Mouse (Mus musculus): ENCODE results near the gene Stag2. TPM values are rescaled to one million over a fixed set of nuclear protein-coding genes. Genes with fewer than 3 reads are reported as not detected.

Stag2 gene
- 37.5 and 42.1 TPM in 2 replicates for polyA plus RNA-seq (2015; fragmentation: Nextera tagmentation; extraction: Ambion mirVana)

- Histone ChIP-seq H3K4me1 (peaks cover 2% of the 10 kb centered on the region; the same call in 1 of the 2 replicates), H3K27me3 (no peaks in the 10 kb centered on the region), H3K9ac (peak within 1 kb of the TSS; percentile 79), H3K36me3 (no peaks in the 10 kb centered on the region), H3K4me2 (peak within 1 kb of the TSS; percentile 44), H3K4me3 (peak within 1 kb of the TSS; percentile 56), H3K9me3 (no peaks in the 10 kb centered on the region), H3K27ac (peak within 1 kb of the TSS; percentile 99)
- peak; percentile 77 for ATAC-seq (ENCODE audit: insufficient number of reproducible peaks, low FRiP score, low TSS enrichment, low read depth)
- 16% methylated on average over 74 of the region's 76 CpGs for WGBS
Observed at GRCm38 (mm10) chrX:42148788-42149556, at the start of gene Stag2. TSS of gene Stag2 (plus strand) at chrX:42149317.

GRCm38 (mm10) chrX:42107137-42107536, 42.0 kb upstream of the Stag2 start:
- H3K9ac ChIP-seq: no peak overlapping the region
- WGBS: 89% methylated on average over 6 of the region's 6 CpGs
- H3K27ac ChIP-seq: no peak overlapping the region
- H3K36me3 ChIP-seq: peaks cover 12% of the 10 kb centered on the region
- H3K4me3 ChIP-seq: no peak overlapping the region
- no peaks in the 10 kb centered on the region for H3K27me3 ChIP-seq
- H3K9me3 ChIP-seq: no peaks in the 10 kb centered on the region
- no peak overlapping the region for H3K4me2 ChIP-seq
- ATAC-seq (ENCODE audit: insufficient number of reproducible peaks, low FRiP score, low TSS enrichment, low read depth): no peak
- H3K4me1 ChIP-seq: no peaks in the 10 kb centered on the region

DNA sequence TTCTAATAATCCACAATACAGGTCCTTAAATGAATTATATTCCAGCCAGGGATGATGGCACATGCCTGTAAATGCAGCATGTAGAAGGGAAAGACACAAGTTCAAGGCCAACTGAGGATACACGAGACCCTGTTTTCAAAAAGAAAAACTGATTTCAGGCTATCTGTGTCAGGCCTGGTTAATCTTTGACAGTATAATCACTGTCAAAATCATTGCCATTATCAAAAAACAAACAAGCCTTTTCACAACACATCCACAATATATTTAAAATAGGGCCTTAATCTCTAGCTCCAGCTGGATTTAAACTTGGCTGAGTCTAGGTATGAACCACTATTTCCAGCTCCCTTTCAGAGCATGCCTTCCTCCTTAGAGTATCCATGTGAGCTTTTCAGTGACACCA, 38.5 kb upstream of the Stag2 start:
- H3K4me2 ChIP-seq: no peak overlapping the region
- H3K4me1 ChIP-seq: no peaks in the 10 kb centered on the region
- 86% methylated on average over 1 of the region's 1 CpGs for WGBS
- H3K4me3 ChIP-seq: no peak overlapping the region
- no peak overlapping the region for H3K27ac ChIP-seq
- no peak overlapping the region for H3K9ac ChIP-seq
- no peak for ATAC-seq (ENCODE audit: insufficient number of reproducible peaks, low FRiP score, low TSS enrichment, low read depth)
- no peaks in the 10 kb centered on the region for H3K9me3 ChIP-seq
- H3K27me3 ChIP-seq: no peaks in the 10 kb centered on the region
- peaks cover 9% of the 10 kb centered on the region for H3K36me3 ChIP-seq

DNA sequence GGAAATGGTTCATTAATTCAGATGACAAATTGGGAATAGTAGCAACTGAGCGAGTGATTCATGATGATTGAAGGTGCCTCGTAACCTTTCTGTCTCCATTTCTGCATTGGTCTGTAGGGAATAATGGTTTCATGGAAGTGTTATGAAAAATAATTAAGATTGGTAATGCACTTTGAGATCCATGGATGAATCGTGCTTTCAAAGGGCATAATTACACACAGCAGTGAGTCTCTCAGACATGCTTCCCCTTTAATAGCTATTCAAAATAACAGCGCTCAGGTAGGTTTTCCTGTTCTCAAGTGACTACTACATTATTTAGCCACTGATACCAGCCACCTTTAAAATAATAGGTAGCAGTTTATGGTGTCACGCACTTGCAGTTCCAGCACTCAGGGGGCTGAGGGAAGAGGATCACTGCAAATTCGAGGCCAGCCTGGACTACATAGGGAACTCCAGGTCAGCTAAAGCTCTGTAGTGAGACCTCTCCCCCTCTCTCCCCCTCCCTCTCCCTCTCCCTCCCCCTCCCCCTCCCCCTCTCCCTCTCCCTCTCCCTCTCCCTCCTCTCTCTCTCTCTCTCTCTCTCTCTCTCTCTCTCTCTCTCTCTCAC, 29.6 kb upstream of the Stag2 start:
- H3K4me2 ChIP-seq: no peak overlapping the region
- no peak overlapping the region for H3K9ac ChIP-seq
- H3K36me3 ChIP-seq: no peaks in the 10 kb centered on the region
- WGBS: 81% methylated on average over 6 of the region's 6 CpGs
- H3K9me3 ChIP-seq: no peaks in the 10 kb centered on the region
- no peak for ATAC-seq (ENCODE audit: insufficient number of reproducible peaks, low FRiP score, low TSS enrichment, low read depth)
- no peak overlapping the region for H3K4me3 ChIP-seq
- no peak overlapping the region for H3K27ac ChIP-seq
- no peaks in the 10 kb centered on the region for H3K4me1 ChIP-seq
- H3K27me3 ChIP-seq: no peaks in the 10 kb centered on the region

DNA sequence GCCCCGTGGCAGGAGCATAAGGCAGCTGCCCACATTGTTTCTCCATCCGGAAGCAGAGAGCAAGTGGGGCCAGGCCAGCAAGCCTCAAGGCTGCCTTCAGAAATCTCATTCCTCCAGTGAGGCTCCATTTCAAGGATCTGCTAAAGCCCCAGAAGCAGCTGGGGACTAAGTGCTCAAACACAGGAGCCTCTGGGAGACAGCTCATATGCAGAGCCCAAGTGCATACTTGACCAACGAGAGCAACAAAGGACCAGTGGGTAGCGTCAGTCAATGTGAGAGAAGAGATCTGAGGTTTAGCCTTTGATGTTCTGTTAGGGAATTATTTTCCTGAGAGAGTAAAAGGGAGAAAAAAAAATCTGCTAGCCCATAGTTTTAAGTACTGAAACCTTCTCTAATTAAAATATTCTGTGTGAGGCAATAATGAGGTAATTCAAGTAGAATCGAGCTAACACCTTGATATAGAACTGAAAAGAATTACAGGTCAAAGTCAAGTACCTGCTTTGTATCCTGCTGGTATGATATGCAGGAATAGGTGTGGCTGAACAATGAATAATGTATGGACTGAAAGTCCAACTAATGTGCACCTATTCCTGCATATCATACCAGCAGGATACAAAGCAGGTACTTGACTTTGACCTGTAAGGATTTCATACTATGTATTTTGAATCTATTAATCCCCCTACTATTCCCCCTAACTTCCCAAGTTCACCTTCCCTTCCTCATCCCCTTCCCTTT, 24.0 kb upstream of the Stag2 start:
- no peaks in the 10 kb centered on the region for H3K9me3 ChIP-seq
- no peak overlapping the region for H3K27ac ChIP-seq
- H3K4me2 ChIP-seq: no peak overlapping the region
- no peaks in the 10 kb centered on the region for H3K36me3 ChIP-seq
- no peaks in the 10 kb centered on the region for H3K4me1 ChIP-seq
- no peak for ATAC-seq (ENCODE audit: insufficient number of reproducible peaks, low FRiP score, low TSS enrichment, low read depth)
- H3K9ac ChIP-seq: no peak overlapping the region
- no peaks in the 10 kb centered on the region for H3K27me3 ChIP-seq
- WGBS: 79% methylated on average over 5 of the region's 5 CpGs
- H3K4me3 ChIP-seq: no peak overlapping the region

GRCm38 (mm10) chrX:42139882-42140281, 9.2 kb upstream of the Stag2 start:
- no peak overlapping the region for H3K27ac ChIP-seq
- H3K4me1 ChIP-seq: no peaks in the 10 kb centered on the region
- H3K36me3 ChIP-seq: no peaks in the 10 kb centered on the region
- no peak overlapping the region for H3K4me3 ChIP-seq
- no peak overlapping the region for H3K4me2 ChIP-seq
- H3K27me3 ChIP-seq: no peaks in the 10 kb centered on the region
- no peak for ATAC-seq (ENCODE audit: insufficient number of reproducible peaks, low FRiP score, low TSS enrichment, low read depth)
- H3K9ac ChIP-seq: no peak overlapping the region
- WGBS: 46% methylated on average over 9 of the region's 9 CpGs
- no peaks in the 10 kb centered on the region for H3K9me3 ChIP-seq

DNA sequence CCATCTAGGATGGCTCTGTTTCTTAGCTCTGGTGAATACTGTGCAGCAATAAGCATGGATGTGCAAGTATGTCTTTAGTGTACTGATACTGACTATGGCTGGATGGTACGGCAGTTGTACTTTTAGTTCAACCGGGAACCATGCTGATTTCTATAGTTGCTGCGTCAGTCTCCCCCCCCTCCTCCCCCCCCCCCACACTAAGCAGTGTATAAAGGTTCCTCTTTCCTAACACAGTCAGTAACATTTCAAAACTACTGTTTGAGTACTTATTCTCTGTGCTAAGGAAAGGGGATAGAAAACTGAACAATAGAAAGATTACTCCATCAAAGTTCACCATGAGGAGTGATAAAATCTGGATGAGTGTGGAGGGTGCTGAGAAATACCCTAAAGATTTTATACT, 6.5 kb upstream of the Stag2 start:
- Histone ChIP-seq H3K27me3 (no peaks in the 10 kb centered on the region), H3K9me3 (no peaks in the 10 kb centered on the region), H3K4me1 (no peaks in the 10 kb centered on the region), H3K9ac (no peak overlapping the region), H3K4me3 (no peak overlapping the region), H3K27ac (no peak overlapping the region), H3K36me3 (no peaks in the 10 kb centered on the region), H3K4me2 (no peak overlapping the region)
- WGBS: 83% methylated on average over 3 of the region's 3 CpGs
- ATAC-seq (ENCODE audit: insufficient number of reproducible peaks, low FRiP score, low TSS enrichment, low read depth): no peak

DNA sequence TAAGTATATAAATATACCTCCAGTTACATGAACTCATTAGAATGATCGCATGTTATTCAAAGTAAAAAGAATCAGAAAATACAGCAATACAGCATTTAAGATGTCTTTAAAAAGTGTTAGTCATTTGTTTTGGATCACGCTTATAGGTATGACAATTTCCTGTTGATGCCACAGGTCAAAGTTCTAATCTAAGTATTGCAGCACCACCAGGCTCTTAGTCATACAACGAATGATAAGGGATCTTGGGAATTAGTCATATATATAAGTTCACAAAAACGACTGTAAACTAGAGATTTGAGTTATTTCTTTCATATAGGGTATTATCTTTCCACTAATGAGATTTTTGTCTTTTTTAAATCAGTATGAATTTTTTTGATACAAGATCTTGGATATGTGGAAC, 5.1 kb upstream of the Stag2 start:
- H3K4me3 ChIP-seq: no peak overlapping the region
- no peaks in the 10 kb centered on the region for H3K36me3 ChIP-seq
- no peaks in the 10 kb centered on the region for H3K9me3 ChIP-seq
- WGBS: 75% methylated on average over 4 of the region's 4 CpGs
- H3K27me3 ChIP-seq: no peaks in the 10 kb centered on the region
- no peak overlapping the region for H3K9ac ChIP-seq
- no peak overlapping the region for H3K27ac ChIP-seq
- no peak for ATAC-seq (ENCODE audit: insufficient number of reproducible peaks, low FRiP score, low TSS enrichment, low read depth)
- H3K4me1 ChIP-seq: peaks cover 2% of the 10 kb centered on the region; the same call in 1 of the 2 replicates
- no peak overlapping the region for H3K4me2 ChIP-seq

DNA sequence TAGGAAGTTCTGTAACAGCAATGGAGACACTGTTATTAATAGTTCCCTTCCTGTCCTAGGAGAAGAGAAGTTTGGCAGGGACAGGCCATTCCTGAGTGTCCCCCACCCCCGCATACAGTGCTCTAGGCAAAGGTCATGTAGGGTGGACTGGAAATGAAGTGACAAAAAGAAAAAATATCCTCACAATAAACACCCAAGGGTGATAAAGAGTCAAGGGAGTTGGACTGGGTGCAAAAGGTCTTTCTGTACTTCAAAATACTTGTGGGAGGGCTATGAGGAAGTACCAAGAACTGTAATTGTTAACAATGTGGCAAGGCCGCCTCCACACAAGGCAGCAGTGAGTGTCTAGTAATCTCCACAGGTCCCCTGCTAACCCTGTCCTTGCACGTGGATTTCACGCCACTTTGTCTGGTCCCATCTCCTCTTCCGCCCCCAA, 1.1 kb upstream of the Stag2 start:
- WGBS: 41% methylated on average over 5 of the region's 5 CpGs
- peaks cover 2% of the 10 kb centered on the region; the same call in 1 of the 2 replicates for H3K4me1 ChIP-seq
- ATAC-seq (ENCODE audit: insufficient number of reproducible peaks, low FRiP score, low TSS enrichment, low read depth): no peak
- H3K4me3 ChIP-seq: no peak overlapping the region
- peak overlapping the region; percentile 44; the same call in 1 of the 2 replicates for H3K4me2 ChIP-seq
- H3K27ac ChIP-seq: no peak overlapping the region
- H3K9me3 ChIP-seq: no peaks in the 10 kb centered on the region
- H3K27me3 ChIP-seq: no peaks in the 10 kb centered on the region
- no peak overlapping the region; the same call in 1 of the 2 replicates for H3K9ac ChIP-seq
- no peaks in the 10 kb centered on the region for H3K36me3 ChIP-seq

- H3K9ac ChIP-seq: peak overlapping the region; percentile 79
- peaks cover 2% of the 10 kb centered on the region; the same call in 1 of the 2 replicates for H3K4me1 ChIP-seq
- WGBS: 19% methylated on average over 58 of the region's 71 CpGs
- H3K9me3 ChIP-seq: no peaks in the 10 kb centered on the region
- H3K4me2 ChIP-seq: peak overlapping the region; percentile 33
- peak overlapping the region; percentile 99 for H3K27ac ChIP-seq
- no peaks in the 10 kb centered on the region for H3K27me3 ChIP-seq
- peak; percentile 53 for ATAC-seq (ENCODE audit: insufficient number of reproducible peaks, low FRiP score, low TSS enrichment, low read depth)
- no peaks in the 10 kb centered on the region for H3K36me3 ChIP-seq
- peak overlapping the region; percentile 56 for H3K4me3 ChIP-seq
Observed at GRCm38 (mm10) chrX:42149557-42150345, 634 bp downstream of the Stag2 start.

DNA sequence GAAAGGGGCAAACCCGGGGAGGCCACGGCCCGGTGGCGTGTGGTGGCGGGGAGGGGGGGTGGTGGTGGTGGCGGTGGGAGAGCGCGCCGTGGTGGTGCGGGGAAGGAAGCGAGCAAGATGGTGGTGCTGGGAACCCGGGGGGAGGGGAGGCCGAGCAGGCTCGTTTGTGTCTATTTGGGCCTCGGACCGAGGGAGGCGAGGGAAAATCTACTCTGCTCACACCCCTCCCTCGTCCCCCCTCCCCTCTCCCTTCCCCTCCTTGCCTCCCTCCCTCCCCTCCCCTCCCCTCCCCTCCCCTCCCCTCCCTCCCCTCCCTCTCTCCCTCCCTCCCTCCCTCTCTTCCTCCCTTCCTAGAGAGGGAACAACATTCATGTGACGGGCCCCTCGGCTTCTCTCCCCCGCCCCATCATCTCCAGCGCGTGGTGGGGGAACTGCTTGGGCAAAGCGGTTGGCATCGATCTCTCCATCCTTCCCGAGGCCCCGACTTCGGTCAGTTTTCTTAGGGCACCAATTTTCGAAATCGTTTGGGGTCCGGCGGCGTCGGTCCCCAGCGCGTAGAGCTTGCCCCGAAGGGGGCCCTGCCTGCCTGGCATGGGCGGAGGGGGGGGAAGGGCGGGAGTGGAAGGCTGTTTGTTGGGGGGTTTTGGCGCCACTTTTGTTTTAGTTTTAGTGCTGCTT, 1.4 kb downstream of the Stag2 start:
- Histone ChIP-seq H3K27me3 (no peaks in the 10 kb centered on the region), H3K4me3 (peak overlapping the region; percentile 56), H3K9ac (peak overlapping the region; percentile 79), H3K27ac (peak overlapping the region; percentile 99), H3K9me3 (no peaks in the 10 kb centered on the region), H3K4me1 (peaks cover 2% of the 10 kb centered on the region; the same call in 1 of the 2 replicates), H3K36me3 (no peaks in the 10 kb centered on the region), H3K4me2 (peak overlapping the region; percentile 33)
- 6% methylated on average over 14 of the region's 40 CpGs for WGBS
- ATAC-seq (ENCODE audit: insufficient number of reproducible peaks, low FRiP score, low TSS enrichment, low read depth): peak; percentile 83
